Mouse (Mus musculus) G1E (cell line): ENCODE data around the gene Ppp1r12b.

ENCODE experiments used
- CTCF ChIP-seq: IDR thresholded peaks from 2 replicates; pipeline ENCODE4 v1.5.1; 2012; ENCODE audit warnings: low read depth, low read length, inconsistent platforms, mixed read lengths
- POLR2AphosphoS5 ChIP-seq: IDR thresholded peaks from 2 replicates; pipeline ENCODE4 v1.6.1; 2012; ENCODE audit warnings: low read depth, low read length, inconsistent platforms; ENCODE audit not compliant: insufficient replicate concordance
- TAL1 ChIP-seq: conservative IDR thresholded peaks from 2 replicates; pipeline ENCODE4 v1.6.1; 2012; ENCODE audit warnings: low read depth, low read length, inconsistent platforms, mixed read lengths

DNA sequence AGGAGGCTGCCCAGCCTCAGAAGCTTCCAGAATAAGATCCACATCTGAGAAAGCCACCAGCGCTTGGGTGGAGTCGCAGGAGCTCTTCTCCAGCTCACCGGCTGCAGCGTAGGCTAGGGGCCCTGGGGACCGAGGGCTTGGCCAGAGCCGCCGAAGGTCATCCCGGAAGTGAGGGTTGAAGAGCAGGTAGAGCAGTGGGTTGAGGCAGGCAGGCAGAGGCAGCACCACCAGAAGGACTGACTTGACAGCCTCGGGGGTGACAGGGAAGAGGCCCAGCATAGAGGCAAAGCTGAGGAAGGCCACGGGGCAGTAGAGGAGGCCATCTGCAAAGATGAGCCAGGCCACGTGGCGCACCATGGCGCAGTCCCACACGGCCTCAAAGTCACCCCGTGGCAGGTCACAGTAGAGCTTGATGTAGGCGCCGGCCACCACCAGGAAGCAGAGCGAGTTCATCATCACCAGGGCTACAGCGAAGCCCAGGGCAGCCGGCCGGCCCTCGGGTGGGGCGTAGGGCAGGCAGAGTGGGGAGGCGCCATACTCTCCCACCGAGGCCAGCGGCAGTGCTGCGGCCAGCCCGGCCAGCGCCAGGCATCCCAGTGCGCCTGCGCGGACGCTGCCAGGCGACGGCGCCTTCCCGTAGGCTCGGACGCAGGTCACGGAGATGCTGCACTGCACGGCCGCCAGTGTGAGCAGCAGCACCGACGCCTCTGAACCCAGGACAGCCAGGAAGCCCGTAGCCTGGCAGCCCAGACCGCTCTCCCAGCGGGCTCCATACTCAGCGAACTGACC is 31.6 kb upstream of the Ppp1r12b start:
- TF ChIP-seq CTCF (no peak), TAL1 (no peak), POLR2AphosphoS5 (no peak)
